Mouse (Mus musculus): ENCODE data around the gene Rab25.
A peak's percentile ranks its signal among the peaks of the same experiment; 100 is the strongest.
"Not testable (repeated sequence)": the region's sequence is repeated elsewhere in the genome, so short reads cannot be mapped to it uniquely, and the experiment has no call there.

Gene Rab25

GRCm38 (mm10) chr3:88548180-88548917 lies at the start of gene Rab25:
Rab25 (minus strand) TSS chr3:88548300.
- no peak for DNase-seq (ENCODE audit: low spot score in 2 of 2)

GRCm38 (mm10) chr3:88596547-88596946 lies 48.4 kb upstream of the Rab25 start:
- not testable (repeated sequence) for DNase-seq (ENCODE audit: low spot score in 2 of 2)

- no peak for DNase-seq (ENCODE audit: low spot score in 2 of 2)
Observed at GRCm38 (mm10) chr3:88593893-88594580, 45.9 kb upstream of the Rab25 start.

DNA sequence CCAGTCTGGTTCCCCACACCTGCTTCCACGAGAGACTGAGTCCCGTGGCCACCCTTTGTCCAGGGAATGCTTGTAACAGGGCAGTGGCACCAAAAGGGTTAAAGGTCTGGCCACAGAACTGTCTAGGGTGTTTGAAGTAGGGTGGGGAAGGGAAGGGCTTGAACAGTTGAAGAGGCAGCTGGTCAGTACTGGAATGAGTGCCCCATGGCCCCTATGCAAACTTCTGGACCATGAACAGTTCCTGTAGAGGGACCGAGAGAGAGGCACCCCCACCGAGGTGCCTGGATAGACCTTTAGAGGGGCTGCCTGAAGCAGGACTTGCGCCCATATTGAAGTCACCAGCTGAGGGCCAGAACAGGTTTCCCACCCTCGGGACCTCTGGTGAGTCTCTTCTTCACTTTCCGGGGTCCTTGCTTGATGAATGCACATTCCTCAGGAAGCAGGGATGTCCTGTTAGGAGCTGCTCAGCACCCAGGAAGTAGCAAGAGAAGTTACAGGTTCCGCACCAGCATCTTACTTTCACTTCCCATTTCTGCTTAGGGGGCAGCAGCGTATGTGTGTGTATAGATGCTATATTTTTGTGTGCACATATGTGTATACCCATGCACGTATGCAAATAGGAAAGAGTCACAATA lies 45.0 kb upstream of the Rab25 start:
- no peak for DNase-seq (ENCODE audit: low spot score in 2 of 2)

DNA sequence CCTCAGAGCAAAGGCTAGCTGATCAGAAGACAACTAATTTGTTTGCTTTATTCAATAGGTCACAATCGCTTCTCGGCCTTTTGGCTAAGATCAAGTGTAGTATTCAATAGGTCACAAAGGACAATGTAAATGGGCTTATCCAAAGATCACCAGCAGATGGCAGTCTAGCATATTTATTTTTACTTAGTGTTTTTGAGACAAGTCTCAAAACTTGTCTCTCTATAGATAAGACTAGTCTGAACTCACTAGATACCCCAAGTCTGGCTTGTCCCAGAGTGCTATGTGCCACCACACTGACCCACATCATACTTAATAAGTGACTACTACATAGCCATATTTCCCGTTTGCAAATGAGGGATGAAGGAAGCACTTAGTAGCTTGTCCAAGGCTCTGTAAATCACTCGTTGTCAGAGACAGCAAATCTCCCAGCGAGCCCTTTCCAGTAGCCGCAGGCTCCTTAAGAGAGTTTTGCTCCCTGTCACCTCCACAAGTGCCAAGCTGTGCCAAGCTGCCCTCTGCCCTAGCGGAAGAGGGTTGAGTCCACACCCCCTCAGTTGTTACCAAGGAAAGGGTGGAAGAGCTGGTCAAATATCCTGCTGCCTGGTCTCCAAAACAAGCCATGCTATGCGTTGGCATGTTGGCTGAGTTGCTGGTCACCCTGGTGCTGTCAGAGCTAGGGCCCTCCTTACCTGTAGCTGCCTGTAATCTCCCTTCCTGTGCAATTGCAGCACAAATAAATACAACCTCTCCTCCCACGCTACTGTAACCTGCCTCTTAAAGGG lies 44.0 kb upstream of the Rab25 start:
- DNase-seq (ENCODE audit: low spot score in 2 of 2) = peak; percentile 8 to 50

DNA sequence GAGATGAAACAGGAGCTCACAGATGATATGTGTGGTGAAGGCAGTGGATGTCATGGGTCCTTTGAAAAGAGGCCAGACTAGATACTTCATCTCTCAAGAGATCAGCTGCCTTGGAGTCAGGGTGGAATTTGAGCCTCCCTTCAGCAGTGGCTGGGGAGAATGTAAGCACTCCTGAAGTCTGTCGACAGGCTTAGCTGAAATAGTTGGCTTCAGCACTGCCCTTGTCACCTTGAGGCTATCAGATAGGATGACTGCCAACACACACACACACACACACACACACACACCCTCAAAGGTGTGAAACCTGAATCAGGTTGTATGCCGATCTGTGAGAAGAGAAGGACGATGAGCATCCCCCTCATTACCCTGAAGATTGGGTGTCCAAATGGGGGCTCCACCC lies 42.9 kb upstream of the Rab25 start:
- DNase-seq (ENCODE audit: low spot score in 2 of 2) = no peak

DNA sequence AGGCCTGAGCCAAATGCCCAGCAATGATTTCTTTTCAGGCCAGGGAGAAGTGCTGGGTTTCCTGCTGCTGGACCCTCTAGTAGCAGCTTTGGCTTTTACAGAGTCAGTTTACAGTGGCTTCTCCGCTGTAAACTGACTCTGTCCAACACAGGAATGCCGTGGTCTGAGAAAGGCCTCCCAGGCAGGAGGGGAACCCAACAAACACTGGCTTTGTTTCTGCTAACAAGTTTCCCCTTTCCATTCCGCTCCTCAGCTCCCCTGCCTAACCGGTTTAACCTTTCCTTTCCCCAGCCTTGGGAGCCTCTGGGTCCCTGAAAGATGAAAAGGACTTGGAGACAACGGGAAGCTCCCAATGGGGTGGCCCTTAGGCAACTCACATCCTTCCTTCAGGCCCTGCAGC lies 42.1 kb upstream of the Rab25 start:
- DNase-seq (ENCODE audit: low spot score in 2 of 2) = no peak

DNA sequence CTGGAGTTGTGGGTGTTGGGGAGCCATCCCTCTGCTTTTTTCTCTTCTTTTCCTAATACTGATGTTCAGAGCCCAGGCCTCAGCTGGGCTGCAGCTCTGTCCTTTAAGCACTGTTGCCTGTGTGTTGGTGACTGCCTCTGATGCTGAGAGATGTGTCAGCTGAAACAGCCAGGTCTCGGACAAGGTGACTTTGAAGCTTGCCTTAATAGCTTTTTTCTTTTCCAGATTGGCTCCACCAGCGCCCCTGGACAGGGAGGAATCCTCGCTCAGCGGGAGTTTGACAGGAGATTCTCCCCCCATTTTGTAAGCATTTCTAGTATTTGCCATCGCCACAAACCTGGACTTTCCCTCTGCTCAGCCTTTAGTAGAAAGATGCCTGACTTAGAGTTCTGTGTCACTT lies 38.5 kb upstream of the Rab25 start:
- DNase-seq (ENCODE audit: low spot score in 2 of 2) = no peak

DNA sequence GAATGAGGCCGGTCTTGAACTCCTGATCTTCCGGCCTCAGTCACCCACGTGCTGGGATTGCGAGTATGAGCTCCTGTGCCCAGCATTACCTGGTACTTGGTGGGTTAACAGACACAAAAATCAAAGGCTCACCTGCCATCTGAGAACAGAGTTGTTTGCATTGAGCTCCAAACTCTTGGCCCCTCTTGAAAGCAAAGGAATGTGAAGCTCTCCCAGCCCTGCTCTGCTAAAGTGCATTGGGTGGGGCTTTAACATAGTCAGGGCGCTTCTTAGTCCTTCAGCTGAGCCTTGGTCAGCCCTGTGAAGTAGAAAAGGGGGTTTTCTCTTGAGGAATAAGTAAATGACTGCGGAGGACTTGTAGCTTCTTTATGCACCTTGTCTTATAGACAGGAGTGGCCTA lies 37.7 kb upstream of the Rab25 start:
- DNase-seq (ENCODE audit: low spot score in 2 of 2) = no peak

- DNase-seq (ENCODE audit: low spot score in 2 of 2) = peak; percentile 76 to 85
Observed at GRCm38 (mm10) chr3:88579454-88580117, 31.5 kb upstream of the Rab25 start.

DNA sequence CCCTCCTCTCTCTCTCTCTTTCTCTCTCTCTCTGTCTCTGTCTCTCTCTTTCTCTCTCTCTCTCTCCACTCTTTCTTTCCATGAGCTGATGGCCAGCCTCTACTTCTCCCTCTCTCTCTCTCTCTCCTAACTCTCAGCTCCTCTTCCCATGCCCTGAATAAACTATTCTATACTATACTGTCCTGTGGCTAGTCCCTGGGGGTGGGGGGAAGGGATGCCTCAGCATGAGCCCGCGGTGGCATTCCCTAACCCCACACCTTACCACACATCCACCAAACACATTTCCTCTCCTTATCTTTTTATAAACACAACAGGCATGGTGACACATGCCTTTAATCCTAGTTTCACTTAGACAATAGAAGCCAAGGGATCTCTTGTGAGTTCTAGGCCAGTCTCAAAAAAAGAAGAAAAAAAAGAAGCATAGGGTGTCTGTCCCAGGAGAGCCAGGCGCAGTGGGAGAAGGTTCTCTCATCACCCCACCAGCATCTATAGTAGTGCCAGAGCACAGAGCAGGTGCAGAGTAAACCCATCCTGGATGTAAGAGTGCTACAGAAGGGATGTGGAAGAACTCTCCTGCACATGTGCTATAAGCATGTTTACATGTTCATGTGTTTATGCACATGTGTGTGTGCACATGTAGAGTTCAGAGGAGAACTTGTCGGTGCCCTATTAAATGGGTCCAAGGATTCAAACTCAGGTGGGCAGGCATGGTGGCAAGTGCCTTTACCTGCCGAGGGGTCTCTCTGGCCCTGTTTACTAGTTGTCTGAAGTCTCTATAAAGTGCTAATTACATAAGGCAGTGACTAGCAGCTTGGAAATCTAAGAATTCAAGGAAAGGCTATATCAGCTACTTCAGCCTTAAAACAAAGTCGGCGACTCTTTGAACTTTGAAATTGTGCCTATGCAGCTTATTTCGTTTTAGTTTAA lies 30.7 kb upstream of the Rab25 start:
- DNase-seq (ENCODE audit: low spot score in 2 of 2) = no peak

- DNase-seq (ENCODE audit: low spot score in 2 of 2) = not testable (repeated sequence)
Observed at GRCm38 (mm10) chr3:88577846-88578245, 29.7 kb upstream of the Rab25 start.

GRCm38 (mm10) chr3:88575540-88575939 lies 27.4 kb upstream of the Rab25 start, which contains the start of gene Ssr2:
Ssr2 (plus strand) TSS chr3:88575876.
- DNase-seq (ENCODE audit: low spot score in 2 of 2) = no peak

- DNase-seq (ENCODE audit: low spot score in 2 of 2) = no peak
Observed at GRCm38 (mm10) chr3:88573810-88574209, 25.7 kb upstream of the Rab25 start.

DNA sequence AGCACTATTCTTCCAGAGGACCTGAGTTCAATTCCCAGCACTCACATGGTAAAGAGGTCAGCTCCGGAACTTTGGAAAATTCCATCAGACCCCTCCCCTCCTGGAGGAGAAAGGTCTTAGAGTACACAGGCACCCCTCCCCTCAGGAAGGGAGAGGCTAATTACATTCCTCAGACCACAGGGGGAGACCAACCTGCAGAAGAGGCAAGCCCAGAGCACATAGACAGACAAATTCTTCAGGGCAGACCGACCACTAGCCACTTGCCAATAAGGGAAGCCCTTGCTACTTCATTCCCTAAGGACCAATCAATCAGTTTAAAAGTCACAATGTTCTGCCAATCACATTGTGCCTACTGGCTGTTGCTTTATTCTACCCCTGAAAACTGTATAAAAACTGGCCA lies 24.7 kb upstream of the Rab25 start:
- DNase-seq (ENCODE audit: low spot score in 2 of 2) = no peak

- no peak for DNase-seq (ENCODE audit: low spot score in 2 of 2)
Observed at GRCm38 (mm10) chr3:88571856-88572255, 23.8 kb upstream of the Rab25 start.

- no peak for DNase-seq (ENCODE audit: low spot score in 2 of 2)
Observed at GRCm38 (mm10) chr3:88570341-88570740, 22.2 kb upstream of the Rab25 start.

DNA sequence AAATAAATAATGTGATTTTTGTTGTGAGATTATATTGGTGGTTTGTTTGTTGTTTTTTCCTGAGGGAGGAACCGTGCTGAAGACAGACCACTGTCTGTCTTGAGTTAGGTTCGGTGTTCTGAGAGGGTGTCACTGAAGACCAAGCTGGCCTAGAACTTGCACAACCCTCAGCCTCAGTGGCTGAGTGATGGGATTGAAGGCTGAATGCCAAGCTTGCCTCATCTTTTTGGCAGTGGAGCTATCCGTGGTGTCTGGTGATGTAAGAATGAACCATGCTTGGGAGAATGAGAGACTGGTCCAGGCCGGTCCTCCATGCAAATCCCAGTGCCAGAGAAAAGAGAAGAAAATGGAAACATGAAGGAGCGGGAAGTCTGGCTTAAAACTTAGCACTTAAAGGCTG lies 21.6 kb upstream of the Rab25 start:
- DNase-seq (ENCODE audit: low spot score in 2 of 2) = no peak

GRCm38 (mm10) chr3:88569093-88569492 lies 21.0 kb upstream of the Rab25 start:
- DNase-seq (ENCODE audit: low spot score in 2 of 2) = no peak

DNA sequence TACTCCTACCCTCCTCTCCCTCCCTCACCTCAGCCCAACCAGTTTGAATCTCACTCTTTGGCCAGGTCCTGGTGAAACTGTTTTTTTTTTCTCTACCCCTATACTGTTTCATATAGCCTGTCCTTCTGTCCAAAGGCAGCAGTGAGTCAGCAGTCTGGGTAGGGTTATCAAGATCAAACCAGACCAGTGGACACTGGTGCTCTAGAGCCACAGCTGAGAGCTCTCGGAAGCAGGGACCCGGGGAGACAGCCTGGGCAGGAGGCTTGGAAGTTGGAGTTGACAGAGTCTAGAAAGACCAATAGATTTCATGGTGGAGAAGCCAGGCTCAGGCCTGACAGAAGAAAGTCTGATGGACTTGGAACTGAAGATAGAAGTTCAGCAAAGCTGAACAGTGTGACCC lies 20.5 kb upstream of the Rab25 start:
- DNase-seq (ENCODE audit: low spot score in 2 of 2) = no peak
